Mouse (Mus musculus) lung, postnatal 25 days (tissue): Measurements from ENCODE around the gene Dusp27.
"Not testable (repeated sequence)": the region's sequence is repeated elsewhere in the genome, so short reads cannot be mapped to it uniquely, and the experiment has no call there.

Experiments
- DNase-seq: peaks from one replicate; pipeline ENCODE4 v3.0.0; 2022; ENCODE audit warnings: low spot score

Gene Dusp27

GRCm38 (mm10) chr1:166142369-166142768 lies 14.6 kb upstream of the Dusp27 start:
- DNase-seq: no peak

GRCm38 (mm10) chr1:166141868-166142267 lies 14.1 kb upstream of the Dusp27 start:
- DNase-seq: not testable (repeated sequence)

GRCm38 (mm10) chr1:166139620-166140184 lies 12.0 kb upstream of the Dusp27 start:
- DNase-seq: no peak

- DNase-seq: no peak
Observed at GRCm38 (mm10) chr1:166139113-166139512, 11.4 kb upstream of the Dusp27 start.

GRCm38 (mm10) chr1:166138136-166138535 lies 10.4 kb upstream of the Dusp27 start:
- peak; percentile 65 for DNase-seq

- peak; percentile 28 for DNase-seq
Observed at GRCm38 (mm10) chr1:166137244-166137938, 9.7 kb upstream of the Dusp27 start.

- DNase-seq: no peak
Observed at GRCm38 (mm10) chr1:166135091-166135740, 7.5 kb upstream of the Dusp27 start.

GRCm38 (mm10) chr1:166132367-166132766 lies 4.6 kb upstream of the Dusp27 start:
- DNase-seq: no peak

- no peak for DNase-seq
Observed at GRCm38 (mm10) chr1:166130224-166130860, 2.6 kb upstream of the Dusp27 start, which contains the start of gene Gpa33. Gene Gpa33, plus strand, starts transcription at chr1:166130238.

GRCm38 (mm10) chr1:166128551-166128950 lies 829 bp upstream of the Dusp27 start:
- DNase-seq: no peak

GRCm38 (mm10) chr1:166126795-166127194 lies 927 bp downstream of the Dusp27 start:
- DNase-seq: no peak

GRCm38 (mm10) chr1:166126290-166126689 lies 1.4 kb downstream of the Dusp27 start:
- no peak for DNase-seq

- DNase-seq: no peak
Observed at GRCm38 (mm10) chr1:166124932-166125593, 2.7 kb downstream of the Dusp27 start.

- DNase-seq: no peak
Observed at GRCm38 (mm10) chr1:166123751-166124150, 4.0 kb downstream of the Dusp27 start.

- no peak for DNase-seq
Observed at GRCm38 (mm10) chr1:166123045-166123444, 4.7 kb downstream of the Dusp27 start.

GRCm38 (mm10) chr1:166122114-166122513 lies 5.6 kb downstream of the Dusp27 start:
- DNase-seq: no peak

GRCm38 (mm10) chr1:166117866-166118639 lies 9.7 kb downstream of the Dusp27 start:
- DNase-seq: no peak

GRCm38 (mm10) chr1:166115719-166116118 lies 12.0 kb downstream of the Dusp27 start:
- no peak for DNase-seq

GRCm38 (mm10) chr1:166114986-166115385 lies 12.7 kb downstream of the Dusp27 start:
- DNase-seq: no peak

GRCm38 (mm10) chr1:166105464-166105863 lies 22.3 kb downstream of the Dusp27 start:
- DNase-seq: no peak

- DNase-seq: no peak
Observed at GRCm38 (mm10) chr1:166104858-166105257, 22.9 kb downstream of the Dusp27 start.
